Mouse (Mus musculus) forebrain, embryonic 14.5 days (tissue): ENCODE measurements around the gene Tbl2. TPM values are rescaled to one million over a fixed set of nuclear protein-coding genes. Genes with fewer than 3 reads are reported as not detected.

Experiments used
- ATAC-seq: fragments of 200-750 bp; cut with Nextera tagmentation; 2 replicates; pipeline ENCODE4 v1.8.0; 2017; ENCODE audit warnings: mild to moderate bottlenecking, moderate library complexity
- DNase-seq: peaks from one replicate; pipeline ENCODE4 v3.0.0-alpha.2; 2015; ENCODE audit warnings: low spot score
- H3K27ac ChIP-seq: fragments of 300-500 bp; sonication (generic); 2 replicates; pipeline ENCODE4 v1.5.1; 2014; ENCODE audit warnings: low read depth, mild to moderate bottlenecking, control low read depth, low read length, moderate library complexity
- H3K27me3 ChIP-seq: fragments of 300-500 bp; sonication (generic); replicated peaks from 2 replicates; pipeline ENCODE4 v1.6.1; 2014; ENCODE audit warnings: low read length, control low read depth, mixed read lengths; ENCODE audit not compliant: control insufficient read depth, insufficient read depth
- H3K36me3 ChIP-seq: fragments of 300-500 bp; sonication (generic); 2 replicates; pipeline ENCODE4 v1.6.1; 2014; ENCODE audit warnings: low read length, control low read depth; ENCODE audit not compliant: control insufficient read depth, insufficient read depth
- H3K4me1 ChIP-seq: fragments of 300-500 bp; sonication (generic); 2 replicates; pipeline ENCODE4 v1.6.1; 2014; ENCODE audit warnings: antibody characterized with exemption, low read length, control low read depth; ENCODE audit not compliant: control insufficient read depth, insufficient read depth
- H3K4me2 ChIP-seq: fragments of 300-500 bp; sonication (generic); 2 replicates; pipeline ENCODE4 v1.6.1; 2014; ENCODE audit warnings: mild to moderate bottlenecking, control low read depth, low read length
- H3K4me3 ChIP-seq: fragments of 300-500 bp; sonication (generic); 2 replicates; pipeline ENCODE4 v1.5.1; 2014; ENCODE audit warnings: low read depth, low read length, control low read depth
- H3K9ac ChIP-seq: fragments of 300-500 bp; sonication (generic); 2 replicates; pipeline ENCODE4 v1.6.1; 2014; ENCODE audit warnings: mild to moderate bottlenecking, low read length, control low read depth, moderate library complexity
- H3K9me3 ChIP-seq: fragments of 300-500 bp; sonication (generic); replicated peaks from 2 replicates; pipeline ENCODE4 v1.6.1; 2016; ENCODE audit warnings: low read length, control low read depth, mixed read lengths; ENCODE audit not compliant: control insufficient read depth
- WGBS: fragments of 180-500 bp; shearing (Covaris S2); extraction: QIAGEN DNeasy Blood & Tissue Kit; methylation state at CpG from one replicate; pipeline ENCODE4 v1.1.7; 2014; 5-methylcytosine and 5-hydroxymethylcytosine counted together
- polyA plus RNA-seq: library from polyadenylated mRNA; unstranded; fragments of >200 nt; fragmentation: Nextera tagmentation; extraction: Ambion mirVana; gene quantifications from 2 replicates; pipeline ENCODE4 v1.2.1, GENCODE M21; 2014

Gene Tbl2
- polyA plus RNA-seq, 1 experiment from 2014 or later: 16.3 TPM

GRCm38 (mm10) chr5:135186621-135187348, 37.3 kb downstream of the Tbl2 start, which contains the start of gene Baz1b:
Gene Baz1b (plus strand): TSS chr5:135187264.
- ATAC-seq: peak; percentile 97
- peak within 1 kb of the TSS; percentile 71 for H3K4me2 ChIP-seq
- peak; percentile 99 for DNase-seq
- H3K4me1 ChIP-seq: peaks cover 18% of the 10 kb centered on the region
- H3K9me3 ChIP-seq: no peaks in the 10 kb centered on the region
- peaks cover 19% of the 10 kb centered on the region for H3K36me3 ChIP-seq
- under 1% methylated on average over 57 of the region's 57 CpGs for WGBS
- no peaks in the 10 kb centered on the region for H3K27me3 ChIP-seq
- peak within 1 kb of the TSS; percentile 98 for H3K4me3 ChIP-seq
- peak within 1 kb of the TSS; percentile 95 for H3K27ac ChIP-seq
- peak within 1 kb of the TSS; percentile 97 for H3K9ac ChIP-seq

- Histone ChIP-seq H3K9me3 (no peaks in the 10 kb centered on the region), H3K27ac (peak overlapping the region; percentile 95), H3K4me1 (peaks cover 18% of the 10 kb centered on the region), H3K36me3 (peaks cover 14% of the 10 kb centered on the region), H3K4me3 (peak overlapping the region; percentile 98), H3K27me3 (no peaks in the 10 kb centered on the region), H3K4me2 (peak overlapping the region; percentile 71), H3K9ac (peak overlapping the region; percentile 97)
- ATAC-seq: peak; percentile 64
- peak; percentile 41 for DNase-seq
- under 1% methylated on average over 99 of the region's 102 CpGs for WGBS
These were observed 38.1 kb downstream of the Tbl2 start for GRCm38 (mm10) chr5:135187349-135188213.

GRCm38 (mm10) chr5:135188214-135188554, 38.7 kb downstream of the Tbl2 start:
- ATAC-seq: no peak
- Histone ChIP-seq H3K27ac (peak overlapping the region; percentile 95; the same call in 1 of the 2 replicates), H3K9ac (peak overlapping the region; percentile 97), H3K36me3 (peaks cover 14% of the 10 kb centered on the region; the same call in 1 of the 2 replicates), H3K9me3 (no peaks in the 10 kb centered on the region), H3K4me2 (peak overlapping the region; percentile 71), H3K4me3 (peak overlapping the region; percentile 98), H3K4me1 (peaks cover 18% of the 10 kb centered on the region), H3K27me3 (no peaks in the 10 kb centered on the region)
- WGBS: under 1% methylated on average over 8 of the region's 8 CpGs
- no peak for DNase-seq

GRCm38 (mm10) chr5:135189281-135190022, 40.0 kb downstream of the Tbl2 start:
- H3K4me1 ChIP-seq: peaks cover 18% of the 10 kb centered on the region
- H3K4me3 ChIP-seq: peak overlapping the region; percentile 98
- H3K36me3 ChIP-seq: peaks cover 17% of the 10 kb centered on the region; the same call in 1 of the 2 replicates
- peak overlapping the region; percentile 97 for H3K9ac ChIP-seq
- WGBS: 75% methylated on average over 2 of the region's 2 CpGs
- DNase-seq (no peak), ATAC-seq (no peak)
- peak overlapping the region; percentile 71 for H3K4me2 ChIP-seq
- no peaks in the 10 kb centered on the region for H3K9me3 ChIP-seq
- no peak overlapping the region for H3K27ac ChIP-seq
- no peaks in the 10 kb centered on the region for H3K27me3 ChIP-seq

- Histone ChIP-seq H3K4me1 (peaks cover 16% of the 10 kb centered on the region), H3K9me3 (no peaks in the 10 kb centered on the region), H3K4me2 (no peak overlapping the region), H3K27ac (no peak overlapping the region), H3K9ac (no peak overlapping the region), H3K27me3 (no peaks in the 10 kb centered on the region), H3K36me3 (peaks cover 28% of the 10 kb centered on the region), H3K4me3 (no peak overlapping the region)
- 20% methylated on average over 2 of the region's 2 CpGs for WGBS
- ATAC-seq (no peak), DNase-seq (peak; percentile 86)
These were observed 42.2 kb downstream of the Tbl2 start for GRCm38 (mm10) chr5:135191620-135192019.

GRCm38 (mm10) chr5:135192431-135192830, 43.0 kb downstream of the Tbl2 start:
- H3K4me3 ChIP-seq: no peak overlapping the region
- H3K36me3 ChIP-seq: peaks cover 29% of the 10 kb centered on the region
- H3K9me3 ChIP-seq: no peaks in the 10 kb centered on the region
- no peak overlapping the region for H3K4me2 ChIP-seq
- DNase-seq: no peak
- H3K4me1 ChIP-seq: peaks cover 16% of the 10 kb centered on the region
- no peak for ATAC-seq
- H3K27ac ChIP-seq: no peak overlapping the region
- 88% methylated on average over 1 of the region's 1 CpGs for WGBS
- H3K9ac ChIP-seq: no peak overlapping the region
- no peaks in the 10 kb centered on the region for H3K27me3 ChIP-seq

- DNase-seq (no peak), ATAC-seq (no peak)
- no peak overlapping the region for H3K27ac ChIP-seq
- H3K36me3 ChIP-seq: peaks cover 55% of the 10 kb centered on the region
- H3K9me3 ChIP-seq: no peaks in the 10 kb centered on the region
- no peak overlapping the region for H3K4me3 ChIP-seq
- no peak overlapping the region for H3K4me2 ChIP-seq
- no peak overlapping the region for H3K9ac ChIP-seq
- 80% methylated on average over 6 of the region's 6 CpGs for WGBS
- no peaks in the 10 kb centered on the region for H3K4me1 ChIP-seq
- H3K27me3 ChIP-seq: no peaks in the 10 kb centered on the region
These were observed 46.9 kb downstream of the Tbl2 start for GRCm38 (mm10) chr5:135196367-135196766.

- Histone ChIP-seq H3K4me2 (no peak overlapping the region), H3K27ac (no peak overlapping the region), H3K4me3 (no peak overlapping the region), H3K9ac (no peak overlapping the region), H3K9me3 (no peaks in the 10 kb centered on the region), H3K4me1 (no peaks in the 10 kb centered on the region), H3K27me3 (no peaks in the 10 kb centered on the region), H3K36me3 (peaks cover 80% of the 10 kb centered on the region)
- WGBS: 93% methylated on average over 3 of the region's 3 CpGs
- ATAC-seq (no peak), DNase-seq (no peak)
These were observed 53.3 kb downstream of the Tbl2 start for GRCm38 (mm10) chr5:135202763-135203162.
